Mouse (Mus musculus): ENCODE results near the gene Trim27.

DNA sequence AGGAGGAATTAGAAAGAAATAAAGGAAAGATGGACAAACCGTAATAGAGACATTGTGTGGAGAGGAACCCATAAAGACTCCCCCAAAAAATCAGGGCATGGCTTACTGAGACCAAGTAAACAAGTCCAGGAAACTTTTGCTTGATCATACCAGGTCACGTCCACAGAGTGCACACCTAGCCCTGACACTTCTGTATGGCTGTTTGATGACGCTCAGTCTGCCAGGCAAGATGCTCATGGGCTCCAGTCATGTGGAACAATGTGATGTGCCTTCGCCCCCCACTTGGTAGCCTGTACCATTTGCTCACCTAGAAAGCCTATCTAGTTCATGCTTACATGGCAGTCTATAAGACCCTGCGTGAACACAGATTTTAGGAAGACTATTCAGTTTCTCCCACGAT, 3.8 kb downstream of the Trim27 start:
- no peak for TF ChIP-seq CTCF (IDR thresholded peaks at IDR 0.05; ENCODE audit: control insufficient read depth, insufficient read depth, low read length)
- no peak for TF ChIP-seq POLR2A (IDR thresholded peaks at IDR 0.05; ENCODE audit: borderline replicate concordance, control insufficient read depth, low read depth, low read length)

Measured in bone marrow, adult 2 months (tissue).